Mouse (Mus musculus) megakaryocyte, adult 5-6 weeks (primary cell): ENCODE data around the gene Igf2bp2. TPM values are rescaled to one million over a fixed set of nuclear protein-coding genes. Genes with fewer than 3 reads are reported as not detected.

Experiments
- ATAC-seq: 2 replicates; pipeline ENCODE4 v1.8.0; 2016; ENCODE audit warnings: mild to moderate bottlenecking, inconsistent platforms; ENCODE audit not compliant: poor library complexity, severe bottlenecking
- total RNA-seq, 2 experiments: library from RNA; stranded (forward) in 1 of 2; stranded (reverse) in 1 of 2; fragments of 153-499, 151-499 nt in 1 of 2; fragments of 221-1000, 200-1000 nt in 1 of 2; gene quantifications; 2 replicates each; pipeline versions ENCODE4 v1.2.3 to v1.2.4; 2015 to 2017

Igf2bp2 gene
- total RNA-seq, 2 experiments from 2014 or later = 0.49 to 0.99 TPM

DNA sequence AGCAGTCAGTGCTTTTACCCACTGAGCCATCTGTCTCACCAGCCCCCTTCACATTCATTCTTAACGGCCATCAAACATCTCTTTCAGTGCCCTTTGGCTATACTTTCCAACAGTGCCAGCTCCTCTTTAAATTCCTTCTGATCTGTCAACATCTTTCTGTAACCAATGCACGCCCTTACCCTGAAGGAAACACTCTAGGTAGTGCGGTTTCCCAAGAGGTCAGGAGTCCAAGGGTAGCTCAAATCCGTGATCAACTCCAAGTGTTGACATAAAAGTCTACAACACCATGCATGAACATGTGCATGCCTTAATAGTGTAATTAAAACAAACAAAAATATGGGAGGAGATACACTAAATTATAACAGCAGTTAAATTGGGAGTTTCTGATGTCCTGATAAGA lies 53.9 kb downstream of the Igf2bp2 start:
- no peak for ATAC-seq

DNA sequence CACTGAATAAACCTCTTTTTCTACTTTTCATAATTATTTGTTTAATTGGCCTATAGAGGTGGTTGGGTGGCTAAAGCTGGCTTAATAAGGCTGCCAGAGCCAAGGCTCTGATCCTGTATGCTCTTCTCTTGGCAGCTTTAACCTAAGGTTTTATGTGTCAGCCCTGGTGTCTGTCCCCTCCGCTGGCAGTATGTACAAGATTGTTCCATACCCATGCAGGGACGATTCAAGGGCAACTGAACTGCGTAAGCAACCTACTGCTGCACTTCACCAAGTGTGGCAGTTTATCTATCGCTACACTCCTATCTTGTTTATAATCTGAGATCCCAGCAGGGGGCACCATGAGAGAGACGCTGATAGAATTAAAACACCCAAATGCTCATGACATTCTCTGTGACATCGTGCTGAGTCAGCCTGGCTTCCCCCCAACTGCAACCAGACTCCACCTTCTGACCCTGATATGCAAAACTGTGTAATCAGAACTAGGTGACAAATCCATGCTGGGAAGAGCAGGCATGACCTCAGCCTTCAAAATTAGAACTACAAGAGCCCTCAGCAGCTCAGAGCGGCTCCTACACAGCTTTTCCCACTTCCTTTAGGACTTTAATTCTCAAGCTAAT lies 55.1 kb downstream of the Igf2bp2 start:
- peak; percentile 43 for ATAC-seq

DNA sequence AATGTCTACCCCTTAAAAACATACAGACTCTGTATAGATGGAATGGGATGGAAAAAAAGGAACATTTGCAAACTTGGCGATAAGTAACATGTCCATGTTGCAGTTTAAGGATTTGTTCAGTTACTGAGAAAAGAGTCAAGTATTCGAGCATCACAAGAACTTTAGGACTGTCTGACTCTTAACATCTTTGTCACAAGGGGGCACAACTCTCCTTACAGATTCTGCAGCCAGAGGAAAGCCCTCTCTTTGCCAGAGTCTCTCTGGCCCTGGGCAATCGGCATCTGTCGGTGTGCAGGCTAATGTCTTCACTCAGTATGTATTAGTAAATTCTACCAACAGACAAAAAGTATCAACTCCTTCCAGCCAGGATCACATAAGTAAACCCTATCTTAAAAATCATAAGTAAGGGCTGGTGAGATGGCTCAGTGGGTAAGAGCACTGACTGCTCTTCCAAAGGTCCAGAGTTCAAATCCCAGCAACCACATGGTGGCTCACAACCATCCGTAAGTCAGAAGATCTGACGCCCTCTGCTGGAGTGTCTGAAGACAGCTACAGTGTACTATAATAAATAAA lies 57.0 kb downstream of the Igf2bp2 start:
- no peak for ATAC-seq

DNA sequence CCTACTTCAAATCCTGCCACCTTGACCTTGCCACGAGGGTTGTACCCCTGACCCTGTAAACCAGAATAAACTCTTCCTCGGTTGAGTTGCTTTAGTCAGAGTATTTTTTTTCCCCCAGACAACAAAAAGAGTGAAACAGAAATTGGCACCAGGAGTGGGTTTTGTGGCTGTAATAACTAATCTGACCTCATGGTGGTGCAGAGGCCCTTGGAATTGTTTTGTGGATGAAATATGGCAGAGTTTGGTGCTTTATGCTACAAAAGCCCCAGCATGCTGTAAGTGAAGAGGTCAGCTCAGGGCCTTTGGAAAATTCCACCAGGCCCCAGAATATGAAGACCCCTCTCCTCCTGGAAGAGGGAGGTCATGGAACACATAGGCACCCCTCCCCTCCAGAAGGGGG lies 63.0 kb downstream of the Igf2bp2 start:
- ATAC-seq = no peak

DNA sequence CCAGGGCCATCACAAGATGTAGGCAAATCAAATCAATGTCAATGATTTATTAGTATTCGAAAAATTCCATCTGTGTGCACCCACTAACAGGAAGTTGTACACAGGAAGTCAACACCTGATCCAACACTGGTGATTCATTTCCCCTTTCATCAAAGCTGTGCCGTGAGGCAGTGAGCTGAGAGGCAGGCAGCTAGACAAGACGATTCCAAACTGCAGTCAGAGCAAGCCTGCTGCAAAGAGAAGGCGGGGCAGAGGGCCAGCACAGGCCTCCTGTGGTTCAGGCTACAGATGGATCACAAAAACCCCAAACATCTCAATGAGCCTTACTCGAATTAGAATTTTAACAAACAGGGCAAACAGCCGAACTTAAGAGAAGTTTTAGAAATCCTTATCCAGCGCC lies 65.4 kb downstream of the Igf2bp2 start:
- peak; percentile 51 for ATAC-seq

DNA sequence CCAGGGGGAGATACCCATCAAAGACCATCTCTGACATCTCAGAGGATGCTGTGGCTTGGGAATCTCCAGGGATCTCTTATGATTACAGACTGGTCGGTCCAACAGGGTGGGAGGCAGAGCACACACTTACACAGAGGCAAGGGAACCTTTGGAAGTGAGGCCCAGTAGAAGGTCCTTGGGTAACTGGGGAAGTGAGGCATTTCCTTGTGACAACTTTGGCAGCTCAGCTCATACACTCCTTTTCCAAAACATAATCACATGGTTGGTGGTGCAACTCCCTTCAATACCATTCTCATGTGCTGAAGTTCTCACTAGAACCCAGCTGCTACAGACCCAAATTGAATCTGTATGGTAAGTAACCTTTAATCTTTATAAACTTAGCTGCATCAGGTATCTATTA lies 67.3 kb downstream of the Igf2bp2 start:
- ATAC-seq = no peak

DNA sequence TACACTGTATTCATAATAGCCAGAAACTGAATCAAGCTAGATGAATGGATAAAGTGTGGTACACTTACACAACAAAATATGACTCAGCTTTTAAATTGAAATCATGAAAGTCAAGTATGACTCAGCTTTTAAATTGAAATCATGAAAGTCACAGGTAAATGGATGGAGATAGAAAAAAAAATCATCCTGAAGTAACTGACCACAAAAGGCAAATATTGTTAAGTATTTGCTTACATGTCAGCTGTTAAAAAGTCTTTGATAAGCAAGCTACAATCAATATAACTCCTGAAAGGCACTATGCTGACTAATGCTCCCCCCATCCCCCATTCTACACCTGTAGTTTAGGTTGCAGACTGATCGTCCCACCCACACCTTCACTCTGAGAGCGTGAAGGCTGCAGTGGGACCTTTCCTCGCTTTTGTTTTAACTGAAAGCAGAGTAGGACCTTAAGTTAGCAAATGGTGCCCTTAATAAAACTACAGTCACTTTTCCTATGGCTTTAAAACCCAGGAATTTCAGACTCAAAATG lies 71.8 kb downstream of the Igf2bp2 start:
- no peak for ATAC-seq

DNA sequence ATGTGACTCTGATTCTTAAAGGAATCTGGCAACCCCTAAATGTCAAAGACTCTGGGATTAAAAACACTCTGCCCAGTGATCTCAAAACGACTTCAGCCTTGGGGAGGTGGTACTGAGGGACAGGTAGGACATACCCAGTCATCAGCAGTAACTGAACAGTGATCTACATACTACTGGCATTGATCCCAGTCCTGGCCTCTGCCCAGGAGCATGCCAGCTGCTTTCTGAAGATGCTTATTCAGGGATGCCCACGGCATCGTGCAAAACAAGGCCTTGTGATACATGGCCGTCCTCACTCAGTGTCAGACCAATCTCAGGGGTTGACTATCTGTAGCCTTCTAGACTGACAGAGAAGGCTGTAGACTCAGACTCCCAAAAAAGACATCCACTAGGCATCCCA lies 77.7 kb downstream of the Igf2bp2 start:
- ATAC-seq = no peak

DNA sequence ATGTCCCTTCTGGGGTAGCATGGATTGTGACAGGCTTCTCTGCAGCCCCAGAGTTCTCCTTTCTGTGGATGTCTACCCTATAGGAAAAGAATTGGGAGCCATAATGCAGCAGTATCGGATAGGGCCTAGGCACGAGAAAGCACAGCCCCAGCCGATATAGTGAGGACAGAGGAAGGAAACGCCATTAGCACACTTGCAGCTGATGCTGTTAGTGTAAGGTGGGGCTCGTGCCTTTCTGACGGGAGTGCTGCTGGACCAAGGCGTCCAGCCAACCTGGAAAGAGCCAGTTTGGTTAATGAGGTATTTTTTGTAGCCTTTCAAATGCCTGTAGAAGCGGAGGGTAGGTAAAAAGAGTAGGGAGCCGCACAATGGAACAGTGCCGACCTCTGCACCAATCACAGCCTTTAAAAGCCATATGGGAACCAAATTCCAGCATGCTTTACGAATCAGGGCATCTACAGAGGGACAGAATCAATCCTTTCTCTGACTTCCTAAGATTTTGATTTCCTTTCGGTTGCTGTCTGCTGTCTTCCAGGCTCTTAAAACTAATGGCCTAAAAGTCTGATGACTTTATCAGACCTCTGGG lies 82.9 kb downstream of the Igf2bp2 start:
- ATAC-seq = no peak

DNA sequence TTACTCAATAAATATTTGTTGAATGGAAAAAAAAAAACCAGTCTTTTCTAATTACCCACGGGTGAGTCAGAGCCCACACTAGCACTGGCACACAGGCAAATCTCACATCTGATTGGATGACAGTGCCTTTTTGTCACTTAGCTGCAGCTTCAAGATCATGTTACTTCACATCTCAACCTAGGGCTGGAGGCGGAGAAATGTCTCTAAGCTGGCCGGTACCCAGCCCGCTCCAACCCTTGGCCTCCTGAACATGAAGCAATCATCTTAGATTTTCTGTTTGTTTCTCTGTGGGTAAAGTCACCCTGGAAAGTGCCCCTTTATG lies 86.5 kb downstream of the Igf2bp2 start:
- ATAC-seq = no peak; the same call in 1 of the 2 replicates

DNA sequence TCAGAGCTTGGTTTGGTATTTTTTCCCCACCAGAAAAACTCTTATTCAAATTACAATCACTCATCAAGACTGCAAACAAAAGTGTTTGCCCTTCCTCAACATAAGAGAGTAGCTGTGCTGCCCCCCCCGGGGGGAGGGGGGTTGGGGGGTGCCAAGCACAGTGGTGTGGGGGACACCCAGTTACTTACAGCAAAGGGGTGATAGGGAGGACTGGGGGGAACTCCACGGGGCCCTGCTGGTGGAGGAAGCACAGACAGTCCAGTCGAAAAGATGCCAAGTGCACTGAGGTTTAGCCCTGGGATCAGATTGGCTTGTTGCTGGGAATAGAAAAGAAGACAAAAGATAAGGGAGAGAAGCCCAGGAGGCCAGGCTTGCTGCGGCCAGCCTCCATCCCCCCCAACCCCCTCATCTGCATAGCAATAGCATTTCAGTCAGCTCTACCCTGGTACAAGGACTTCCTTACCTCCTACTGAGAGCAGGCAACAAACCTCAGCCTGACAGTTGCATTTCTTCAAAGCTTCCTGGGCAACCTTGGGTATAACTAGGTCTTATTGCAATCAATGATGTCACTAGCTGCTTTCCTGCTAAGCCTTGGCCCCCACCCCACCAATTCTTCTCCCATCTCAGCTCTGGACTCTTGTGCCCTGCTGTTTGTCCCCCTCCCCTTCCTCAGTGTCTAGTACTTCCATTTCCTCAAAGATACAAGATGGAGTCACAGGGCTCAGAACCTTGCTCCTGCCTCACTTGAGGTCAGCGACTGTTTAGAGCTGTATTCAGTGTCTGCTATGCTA lies 87.1 kb downstream of the Igf2bp2 start:
- peak; percentile 51 for ATAC-seq

DNA sequence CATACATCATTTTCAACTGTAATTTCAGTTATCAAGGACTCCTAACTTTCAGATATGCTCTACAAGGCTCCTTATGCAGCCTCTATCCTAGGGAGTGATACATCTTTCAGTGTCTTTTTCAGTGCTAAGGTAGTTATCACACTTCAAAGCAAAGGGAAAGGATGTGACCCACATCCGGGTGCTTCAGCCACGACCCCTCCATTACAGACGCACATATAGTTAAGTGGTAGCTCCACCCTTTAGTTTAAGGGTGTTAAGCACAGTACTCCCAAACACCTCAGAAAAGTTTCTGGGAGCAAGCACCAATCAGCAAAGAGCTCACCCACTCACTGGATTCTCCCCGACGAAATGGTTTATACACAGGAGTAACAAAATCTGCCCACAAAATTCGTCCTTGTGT lies 88.0 kb downstream of the Igf2bp2 start:
- no peak for ATAC-seq

DNA sequence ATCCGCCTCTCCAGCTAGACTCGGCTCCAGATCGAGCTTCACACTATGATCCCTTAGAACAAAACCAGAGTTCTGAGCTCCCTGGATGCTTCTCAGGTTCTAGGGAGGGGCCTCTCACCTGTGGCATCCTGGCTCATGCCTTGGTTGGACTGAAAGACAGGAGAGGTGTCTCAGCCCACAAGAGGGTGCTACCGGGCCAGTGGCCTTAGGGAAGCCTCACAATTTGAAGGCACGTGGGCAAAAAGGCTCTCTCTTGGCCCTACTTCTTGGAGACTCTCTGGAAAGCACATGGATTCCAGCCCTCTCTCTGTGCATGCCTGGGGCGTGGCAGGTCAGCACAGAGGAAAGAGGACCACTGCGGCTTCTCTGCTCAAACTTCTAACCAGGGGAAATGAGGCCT lies 91.7 kb downstream of the Igf2bp2 start:
- no peak for ATAC-seq

DNA sequence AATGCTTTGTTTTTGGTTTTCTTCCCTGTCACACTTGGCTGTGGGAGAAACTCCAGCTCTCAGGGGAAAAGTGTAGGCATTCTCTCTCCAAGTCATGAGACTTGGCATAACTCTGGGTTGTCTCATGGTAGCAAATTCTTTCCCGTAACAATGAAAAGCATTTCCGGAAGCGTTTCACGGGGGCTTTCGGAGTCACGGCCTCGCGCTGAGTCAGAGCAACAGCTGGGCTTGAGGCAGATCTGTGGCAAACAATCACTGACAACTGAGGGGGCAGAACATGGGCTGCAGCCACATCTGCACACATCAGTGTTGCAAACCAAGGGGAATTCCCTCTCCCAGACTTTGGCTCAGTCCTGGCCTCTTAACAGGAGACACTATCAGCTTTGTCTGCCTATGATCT lies 95.7 kb downstream of the Igf2bp2 start:
- no peak for ATAC-seq

DNA sequence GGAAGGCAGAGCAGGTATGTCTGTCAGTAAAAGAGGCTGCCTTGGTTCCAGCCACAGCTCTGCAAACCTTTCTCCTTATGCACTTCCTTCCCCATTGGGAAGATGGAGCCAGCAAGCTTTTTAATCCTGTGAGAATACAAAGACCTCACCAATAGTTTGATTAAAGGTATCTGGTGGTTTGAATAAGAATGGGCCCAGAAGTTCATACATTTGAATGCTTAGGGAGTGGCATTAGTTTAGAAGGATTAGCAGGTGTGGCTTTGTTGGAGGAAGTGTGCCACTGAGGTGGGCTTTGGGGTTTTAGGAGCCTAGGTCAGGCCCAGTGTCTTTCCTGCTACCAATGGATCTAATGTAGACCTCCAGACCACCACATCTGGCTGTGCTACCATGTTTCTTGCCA lies 97.6 kb downstream of the Igf2bp2 start:
- no peak for ATAC-seq

DNA sequence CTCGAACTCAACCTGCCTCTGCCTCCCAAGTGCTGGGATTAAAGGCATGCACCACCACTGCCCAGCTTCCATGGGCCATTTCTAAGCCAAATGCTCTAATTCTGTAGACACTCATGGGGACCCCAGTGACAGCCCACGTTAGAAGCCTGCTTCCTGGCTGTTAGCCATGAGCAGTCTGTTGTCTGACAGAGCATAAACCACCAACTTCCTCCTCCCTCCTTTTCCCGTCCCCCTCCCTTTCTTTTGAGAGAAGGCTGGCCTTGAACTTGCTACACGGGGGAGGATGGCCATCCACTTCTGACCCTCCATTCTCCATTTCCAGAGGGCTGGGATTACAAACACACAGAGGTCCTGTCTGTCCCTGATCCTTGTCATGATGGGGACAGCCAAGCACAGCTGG lies 100.8 kb downstream of the Igf2bp2 start:
- peak; percentile 41 for ATAC-seq

DNA sequence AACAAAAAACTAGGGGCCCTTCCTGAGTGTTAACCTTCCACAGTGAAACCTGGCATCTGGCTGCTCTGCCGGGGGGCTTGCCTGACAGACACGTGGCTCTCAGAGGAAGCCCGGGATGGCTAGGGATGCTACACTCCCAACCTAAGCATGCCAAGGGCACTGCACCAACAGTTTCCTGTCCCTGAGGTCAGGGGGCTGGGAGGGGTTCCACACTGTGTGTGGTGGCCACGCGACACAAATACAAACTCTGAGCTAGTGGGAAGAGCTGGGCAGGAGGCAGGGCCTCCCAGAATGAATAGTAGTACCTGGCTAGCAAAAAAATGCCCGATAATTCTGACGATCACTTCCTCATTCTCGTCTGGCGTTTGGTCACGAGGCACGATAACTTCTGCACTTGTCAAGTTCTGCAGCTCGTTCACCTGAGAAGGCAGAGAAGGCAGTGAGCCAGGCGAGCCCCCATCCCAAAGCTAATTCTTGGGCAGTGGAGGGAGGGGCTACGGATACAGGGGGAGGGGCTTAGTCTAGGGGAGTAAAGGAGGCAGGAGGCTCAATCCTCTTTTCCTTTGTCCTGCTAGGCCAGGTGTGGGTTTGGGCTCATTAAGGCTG lies 101.4 kb downstream of the Igf2bp2 start:
- ATAC-seq = peak; percentile 70

DNA sequence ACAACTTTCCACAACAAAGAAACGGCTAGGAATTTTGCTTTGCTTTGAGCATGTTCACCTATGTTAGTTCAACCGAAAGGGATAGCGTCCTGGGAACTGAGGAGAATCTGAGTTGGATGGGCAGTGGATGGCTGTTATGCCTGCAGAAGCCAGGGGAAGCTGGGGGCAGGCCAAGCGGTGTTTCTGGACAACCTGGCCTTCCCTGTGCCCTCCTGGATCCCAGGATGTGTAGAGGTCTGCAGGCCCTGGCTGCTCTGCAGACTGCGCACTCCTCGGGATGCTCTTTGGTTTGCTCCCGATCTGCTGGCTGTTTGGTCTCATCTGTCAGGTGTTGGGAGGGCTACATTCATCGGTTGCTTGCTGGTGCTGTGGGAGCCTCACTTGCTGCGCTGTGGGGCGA lies 102.7 kb downstream of the Igf2bp2 start:
- ATAC-seq = no peak

DNA sequence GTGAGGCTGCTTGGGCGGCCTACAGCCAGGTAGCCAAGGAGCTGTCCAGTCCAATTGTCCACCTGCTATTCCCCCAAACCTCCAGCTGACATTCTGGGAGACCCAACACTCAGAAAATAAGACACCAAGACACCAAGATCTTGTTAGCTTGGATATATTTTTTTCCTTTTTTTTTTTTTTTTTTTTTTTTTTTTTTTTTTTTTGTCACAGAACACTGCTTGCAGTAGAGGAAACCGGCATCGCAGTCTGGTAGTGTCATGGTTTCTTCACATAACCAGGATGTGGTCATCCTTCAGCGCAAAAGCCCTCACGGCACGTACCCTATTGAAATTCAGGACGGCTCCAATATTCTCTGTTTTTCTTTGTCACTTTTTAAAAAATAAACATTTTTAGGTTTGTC lies 104.2 kb downstream of the Igf2bp2 start:
- peak; percentile 49 for ATAC-seq

DNA sequence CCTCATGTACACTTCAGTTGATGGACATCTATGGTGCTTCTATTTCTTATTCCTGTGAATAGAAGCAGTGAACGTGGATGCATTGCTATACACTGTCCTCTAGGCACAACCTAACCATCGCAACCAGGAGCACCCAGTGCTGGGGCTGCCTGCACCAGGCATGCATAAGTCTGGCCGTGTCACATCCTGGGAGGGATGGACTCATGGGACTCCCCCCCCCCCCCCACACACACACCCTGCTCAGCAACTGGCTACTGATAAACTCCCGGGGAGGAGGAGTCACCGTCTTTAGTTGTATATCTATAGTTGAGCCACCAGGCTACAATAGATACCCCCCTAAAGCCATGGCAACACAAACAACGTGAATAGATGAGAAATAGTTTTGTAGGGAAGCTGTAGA lies 105.6 kb downstream of the Igf2bp2 start:
- no peak for ATAC-seq

DNA sequence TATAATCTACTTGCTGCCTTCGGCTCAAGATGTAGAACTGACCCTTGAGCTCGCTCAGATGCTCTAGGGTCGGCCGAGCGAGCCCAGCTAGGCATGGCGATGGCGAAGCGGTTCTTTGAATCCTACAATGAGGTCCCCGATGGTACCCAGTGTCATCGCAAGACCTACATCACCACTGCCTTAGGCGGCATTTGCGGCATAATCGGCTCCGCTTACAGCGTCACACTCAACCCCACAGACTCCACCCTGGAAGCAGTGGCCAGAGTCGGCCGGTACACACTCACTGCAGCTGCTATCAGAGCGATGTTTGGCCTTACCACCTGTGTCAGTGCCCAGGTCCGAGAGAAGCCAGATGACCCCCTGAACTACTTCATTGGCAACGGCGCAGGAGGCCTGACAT lies 109.7 kb downstream of the Igf2bp2 start:
- ATAC-seq = no peak
